Comparison of ENCODE assay signal across 11 mouse cellular contexts in the genomic region with DNA sequence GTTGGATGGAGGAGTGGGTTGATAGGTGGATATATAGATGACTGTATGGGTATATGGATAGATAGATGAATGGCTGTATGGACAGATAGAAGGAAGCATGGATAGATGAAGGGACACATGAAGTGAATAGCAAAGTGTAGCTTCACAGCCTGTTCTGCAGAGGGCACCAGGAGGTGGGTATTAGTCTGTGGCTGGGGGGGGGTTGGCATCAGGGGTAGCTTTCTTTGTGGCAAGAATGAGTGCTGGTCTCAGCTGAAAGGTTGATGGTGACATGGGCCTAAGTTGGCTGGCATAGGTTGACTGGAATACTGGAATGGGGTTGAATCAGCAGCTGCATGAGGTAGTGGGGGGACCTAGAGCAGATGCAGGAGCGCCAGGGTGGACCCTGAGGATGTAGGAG. TPM values are rescaled to one million over a fixed set of nuclear protein-coding genes. Genes with fewer than 3 reads are reported as not detected.
DNase-seq lines count a peak whose midpoint lies in the region; ATAC-seq and TF ChIP-seq lines count a peak whose summit lies in the region.
"Had no signal": no experiment of that assay in that cellular context is flagged by ENCODE, and none has a peak within 500 bp of the region (broad histone marks: within the 10 kb centered on the region; RNA-seq: fewer than 3 reads in every experiment).

No protein-coding gene starts in this region.

- DNase-seq in frontal cortex, adult 2 months (ENCODE audit: extremely low spot score in 1 of 2, low spot score in 1 of 2) = no peak
- peak; percentile 33 for DNase-seq in right cerebral cortex, postnatal 4 days
- no peak for DNase-seq in right cerebral cortex, adult 2 months (ENCODE audit: low spot score in 2 of 2)
- DNase-seq in adrenal gland, adult 2 months = no peak
- no peak for DNase-seq in gastrocnemius, postnatal 36 days

- intact Hi-C loops in gastrocnemius, postnatal 36 days (cut with DNase I) = loop anchor here (5.0 kb wide), 1 partner anchor 131 kb away; a partner anchor contains a TSS

- ATAC-seq in frontal cortex, adult (ENCODE audit: low TSS enrichment) = 0 out of 2 replicates have a peak, but pooled peaks have one; percentile 6
- ATAC-seq in limb, embryonic 13.5 days (ENCODE audit: low FRiP score, low read depth) = no peak

- H3K36me3 ChIP-seq in limb, embryonic 13.5 days = no peaks in the 10 kb centered on the region
- H3K36me3 ChIP-seq: liver, embryonic 15.5 days had no signal

- TF ChIP-seq CTCF in olfactory bulb, adult 2 months (IDR thresholded peaks at IDR 0.05; ENCODE audit: insufficient read depth, low read depth, low read length) = no peak

- H3K4me3 ChIP-seq in limb, embryonic 13.5 days = 0 out of 2 replicates have a peak overlapping the region, but pooled peaks have one; percentile 38
- peak overlapping the region; percentile 90 for H3K4me3 ChIP-seq in olfactory bulb, adult 2 months (ENCODE audit: insufficient read depth, low read depth, low read length)
- H3K4me3 ChIP-seq: liver, embryonic 15.5 days had no signal

- peaks cover 24% of the 10 kb centered on the region for H3K4me1 ChIP-seq in limb, embryonic 13.5 days
- peaks cover 53% of the 10 kb centered on the region for H3K4me1 ChIP-seq in olfactory bulb, adult 2 months (ENCODE audit: control insufficient read depth, insufficient read depth, low read length)

- H3K9me3 ChIP-seq in limb, embryonic 13.5 days = no peaks in the 10 kb centered on the region
- H3K9me3 ChIP-seq: liver, embryonic 15.5 days had no signal

- TF ChIP-seq POLR2A in olfactory bulb, adult 2 months (IDR thresholded peaks at IDR 0.05; ENCODE audit: insufficient read depth, low read depth, low read length) = no peak

- H3K27ac ChIP-seq in limb, embryonic 13.5 days = no peak overlapping the region
- H3K27ac ChIP-seq in olfactory bulb, adult 2 months (ENCODE audit: insufficient read depth, low read depth, low read length) = peak overlapping the region; percentile 99
- H3K27ac ChIP-seq: liver, embryonic 15.5 days had no signal

- peak overlapping the region; percentile 59 for H3K4me2 ChIP-seq in limb, embryonic 13.5 days (replicated peaks)
- H3K4me2 ChIP-seq: liver, embryonic 15.5 days had no signal

- WGBS in limb, embryonic 13.5 days = 11% methylated on average over 1 of the region's 1 CpGs
- WGBS in olfactory bulb, adult 2 months = 0% methylated on average over 1 of the region's 1 CpGs

- H3K9ac ChIP-seq in limb, embryonic 13.5 days = no peak overlapping the region
- H3K9ac ChIP-seq: liver, embryonic 15.5 days had no signal

- H3K27me3 ChIP-seq in limb, embryonic 13.5 days = peaks cover 93% of the 10 kb centered on the region

RNA-seq across cellular contexts. Expression of a gene that starts 12.4 kb away (rescaled TPM):
- 230 and 247 TPM in 2 replicates for polyA plus RNA-seq in frontal cortex, adult 2 months (2012; rRNA removed)
- polyA plus RNA-seq in limb, embryonic 13.5 days (2015; fragmentation: Nextera tagmentation; extraction: Ambion mirVana) = 1.00 and 1.2 TPM in 2 replicates
- polyA plus RNA-seq in olfactory bulb, adult 2 months (2012; ENCODE audit: insufficient read depth, insufficient read length, low replicate concordance, missing spikeins) = not detected in 2 replicates
- 1 to 10 TPM; 5.1 to 8.5 TPM for total RNA-seq in adrenal gland, adult 2 months (2021)
- 10.3 and 16.3 TPM in 2 replicates for polyA plus RNA-seq in adrenal gland, adult 2 months (2012; rRNA removed)
- total RNA-seq in gastrocnemius, postnatal 36 days (2021) = under 1 TPM in 1 of 2 experiments, not detected in 1; 0.20 TPM
- total RNA-seq: monocyte, adult 5-6 weeks had no signal
- polyA plus RNA-seq: liver, embryonic 15.5 days had no signal

RNA-seq across cellular contexts. Expression of a gene that starts 24.0 kb away (rescaled TPM):
- polyA plus RNA-seq in frontal cortex, adult 2 months (2012; rRNA removed) = 12.2 and 14.4 TPM in 2 replicates
- polyA plus RNA-seq in limb, embryonic 13.5 days (2015; fragmentation: Nextera tagmentation; extraction: Ambion mirVana) = 0.36 TPM in 1 of 2 replicates, not detected in the other
- not detected in 2 replicates for polyA plus RNA-seq in olfactory bulb, adult 2 months (2012; ENCODE audit: insufficient read depth, insufficient read length, low replicate concordance, missing spikeins)
- under 1 TPM in 1 of 2 experiments, not detected in 1; 0.75 TPM for total RNA-seq in adrenal gland, adult 2 months (2021)
- polyA plus RNA-seq in adrenal gland, adult 2 months (2012; rRNA removed) = 0.91 and 2.4 TPM in 2 replicates
- total RNA-seq in gastrocnemius, postnatal 36 days (2021) = not detected
- total RNA-seq: monocyte, adult 5-6 weeks had no signal
- polyA plus RNA-seq: intestine, embryonic 14.5 days had no signal

RNA-seq across cellular contexts. Expression of a gene that starts 26.6 kb away (rescaled TPM):
- polyA plus RNA-seq in frontal cortex, adult 2 months (2012; rRNA removed) = 169 and 184 TPM in 2 replicates
- polyA plus RNA-seq in limb, embryonic 13.5 days (2015; fragmentation: Nextera tagmentation; extraction: Ambion mirVana) = 87.7 and 91.3 TPM in 2 replicates
- polyA plus RNA-seq in olfactory bulb, adult 2 months (2012; ENCODE audit: insufficient read depth, insufficient read length, low replicate concordance, missing spikeins) = not detected in 2 replicates
- total RNA-seq in adrenal gland, adult 2 months (2021) = 10 to 100 TPM; 51.2 to 61.7 TPM
- 171 and 179 TPM in 2 replicates for polyA plus RNA-seq in adrenal gland, adult 2 months (2012; rRNA removed)
- total RNA-seq in gastrocnemius, postnatal 36 days (2021) = 10 to 100 TPM; 48.7 to 49.2 TPM

RNA-seq across cellular contexts. Expression of a gene that starts 55.1 kb away (rescaled TPM):
- polyA plus RNA-seq in frontal cortex, adult 2 months (2012; rRNA removed) = 252 and 282 TPM in 2 replicates
- 104 and 106 TPM in 2 replicates for polyA plus RNA-seq in limb, embryonic 13.5 days (2015; fragmentation: Nextera tagmentation; extraction: Ambion mirVana)
- not detected in 2 replicates for polyA plus RNA-seq in olfactory bulb, adult 2 months (2012; ENCODE audit: insufficient read depth, insufficient read length, low replicate concordance, missing spikeins)
- 100 to 1,000 TPM in 1 of 2 experiments, 10 to 100 TPM in 1; 77.9 to 101 TPM for total RNA-seq in adrenal gland, adult 2 months (2021)
- 516 and 555 TPM in 2 replicates for polyA plus RNA-seq in adrenal gland, adult 2 months (2012; rRNA removed)
- 10 to 100 TPM; 42.4 to 43.5 TPM for total RNA-seq in gastrocnemius, postnatal 36 days (2021)

RNA-seq across cellular contexts. Expression of a gene that starts 55.2 kb away (rescaled TPM):
- 27.3 and 33.6 TPM in 2 replicates for polyA plus RNA-seq in frontal cortex, adult 2 months (2012; rRNA removed)
- 22.4 and 22.9 TPM in 2 replicates for polyA plus RNA-seq in limb, embryonic 13.5 days (2015; fragmentation: Nextera tagmentation; extraction: Ambion mirVana)
- polyA plus RNA-seq in olfactory bulb, adult 2 months (2012; ENCODE audit: insufficient read depth, insufficient read length, low replicate concordance, missing spikeins) = not detected in 2 replicates
- total RNA-seq in adrenal gland, adult 2 months (2021) = 1 to 10 TPM; 8.3 to 9.1 TPM
- polyA plus RNA-seq in adrenal gland, adult 2 months (2012; rRNA removed) = 28.6 and 30.9 TPM in 2 replicates
- total RNA-seq in gastrocnemius, postnatal 36 days (2021) = 1 to 10 TPM; 3.9 to 4.4 TPM
- total RNA-seq: monocyte, adult 5-6 weeks had no signal
